Mouse (Mus musculus): ENCODE data around the gene Kdm2b. TPM values are rescaled to one million over a fixed set of nuclear protein-coding genes. Genes with fewer than 3 reads are reported as not detected.
"Not testable (repeated sequence)": the region's sequence is repeated elsewhere in the genome, so short reads cannot be mapped to it uniquely, and the experiment has no call there.

Kdm2b gene
- total and polyA plus RNA-seq, 3 experiments = 29.2 to 48.9 TPM; not detected in 1

GRCm38 (mm10) chr5:122974701-122975100 lies 14.9 kb downstream of the Kdm2b start:
- Histone ChIP-seq H3K36me3 (ENCODE audit: control insufficient read depth in 1 of 2, insufficient read depth in 2 of 2, low read length in 2 of 2) (peaks cover 0 to 25% of the 10 kb centered on the region in 2 experiments; a peak in 2 of 4 replicates), H3K4me1 (ENCODE audit: control insufficient read depth in 1 of 2, insufficient read depth in 2 of 2, low read length in 2 of 2) (peaks cover 0 to 21% of the 10 kb centered on the region in 2 experiments; a peak in 3 of 4 replicates)
- not testable (repeated sequence) for H3K9me3 ChIP-seq (replicated peaks; ENCODE audit: insufficient read depth, low read length); H3K27ac ChIP-seq (ENCODE audit: control insufficient read depth, low read depth, low read length); H3K79me2 ChIP-seq (ENCODE audit: control insufficient read depth, insufficient read depth, low read length, poor library complexity); H3K9ac ChIP-seq (ENCODE audit: control insufficient read depth, low read depth, low read length, poor library complexity, severe bottlenecking); H3K4me3 ChIP-seq (ENCODE audit: control insufficient read depth in 1 of 2, insufficient read depth in 1 of 2, low read depth in 2 of 2, low read length in 2 of 2); H3K27me3 ChIP-seq (ENCODE audit: control insufficient read depth in 1 of 2, insufficient read depth in 2 of 2, low read length in 2 of 2); DNase-seq (ENCODE audit: low read depth, low spot score)
- peak; percentile 54 for TF ChIP-seq ZNF384 (IDR thresholded peaks at IDR 0.05; ENCODE audit: low read depth, low read length)

- no peaks in the 10 kb centered on the region for H3K79me2 ChIP-seq (ENCODE audit: control insufficient read depth, insufficient read depth, low read length, poor library complexity)
- no peaks in the 10 kb centered on the region for H3K27me3 ChIP-seq (ENCODE audit: control insufficient read depth in 1 of 2, insufficient read depth in 2 of 2, low read length in 2 of 2)
- no peaks in the 10 kb centered on the region for H3K9me3 ChIP-seq (replicated peaks; ENCODE audit: insufficient read depth, low read length)
- TF ChIP-seq BHLHE40 (IDR thresholded peaks at IDR 0.05; ENCODE audit: borderline replicate concordance, low read depth, low read length) (no peak), MYC (IDR thresholded peaks at IDR 0.05; ENCODE audit: low read depth, low read length) (no peak), NRF1 (IDR thresholded peaks at IDR 0.05; ENCODE audit: insufficient read depth, low read depth, low read length, poor library complexity, severe bottlenecking) (no peak), SMC3 (IDR thresholded peaks at IDR 0.05; ENCODE audit: low read depth, low read length) (no peak), POLR2A (IDR thresholded peaks at IDR 0.05; ENCODE audit: control insufficient read depth in 1 of 2, insufficient read depth in 1 of 2, low read depth in 1 of 2, low read length in 2 of 2, poor library complexity in 1 of 2) (no peak), ZNF384 (IDR thresholded peaks at IDR 0.05; ENCODE audit: low read depth, low read length) (no peak), CHD1 (IDR thresholded peaks at IDR 0.05; ENCODE audit: low read depth, low read length) (no peak), RCOR1 (IDR thresholded peaks at IDR 0.05; ENCODE audit: low read depth, low read length) (no peak), SIN3A (IDR thresholded peaks at IDR 0.05; ENCODE audit: low read length) (no peak), JUND (IDR thresholded peaks at IDR 0.05; ENCODE audit: low read depth, low read length) (no peak), KAT2A (conservative IDR thresholded peaks at IDR 0.05; ENCODE audit: low read depth, low read length) (no peak), TCF12 (IDR thresholded peaks at IDR 0.05; ENCODE audit: low read depth, low read length) (no peak), ZMIZ1 (IDR thresholded peaks at IDR 0.05; ENCODE audit: low read depth, low read length) (no peak)
- H3K36me3 ChIP-seq (ENCODE audit: control insufficient read depth in 1 of 2, insufficient read depth in 2 of 2, low read length in 2 of 2) = peaks cover 0 to 17% of the 10 kb centered on the region in 2 experiments; a peak in 2 of 4 replicates
- DNase-seq (ENCODE audit: low read depth, low spot score) = no peak
- H3K4me1 ChIP-seq (ENCODE audit: control insufficient read depth in 1 of 2, insufficient read depth in 2 of 2, low read length in 2 of 2) = peaks cover 0 to 11% of the 10 kb centered on the region in 2 experiments; a peak in 2 of 4 replicates
- no peak overlapping the region for H3K27ac ChIP-seq (ENCODE audit: control insufficient read depth, low read depth, low read length)
- no peak overlapping the region for H3K4me3 ChIP-seq (ENCODE audit: control insufficient read depth in 1 of 2, insufficient read depth in 1 of 2, low read depth in 2 of 2, low read length in 2 of 2)
- H3K9ac ChIP-seq (ENCODE audit: control insufficient read depth, low read depth, low read length, poor library complexity, severe bottlenecking) = no peak overlapping the region
These were observed 17.5 kb downstream of the Kdm2b start for GRCm38 (mm10) chr5:122972116-122972515.

- peak; percentile 48 for DNase-seq (ENCODE audit: low read depth, low spot score)
- H3K4me3 ChIP-seq (ENCODE audit: control insufficient read depth in 1 of 2, insufficient read depth in 1 of 2, low read depth in 2 of 2, low read length in 2 of 2) = no peak overlapping the region
- peaks cover 0 to 11% of the 10 kb centered on the region in 2 experiments; a peak in 2 of 4 replicates for H3K4me1 ChIP-seq (ENCODE audit: control insufficient read depth in 1 of 2, insufficient read depth in 2 of 2, low read length in 2 of 2)
These were observed 18.2 kb downstream of the Kdm2b start for GRCm38 (mm10) chr5:122971438-122971837.

More at GRCm38 (mm10) chr5:122971438-122971837, 18.2 kb downstream of the Kdm2b start:
- H3K27me3 ChIP-seq (ENCODE audit: control insufficient read depth in 1 of 2, insufficient read depth in 2 of 2, low read length in 2 of 2) = no peaks in the 10 kb centered on the region
- H3K9me3 ChIP-seq (replicated peaks; ENCODE audit: insufficient read depth, low read length) = no peaks in the 10 kb centered on the region
- no peak overlapping the region for H3K27ac ChIP-seq (ENCODE audit: control insufficient read depth, low read depth, low read length)
- peaks cover 0 to 17% of the 10 kb centered on the region in 2 experiments; a peak in 2 of 4 replicates for H3K36me3 ChIP-seq (ENCODE audit: control insufficient read depth in 1 of 2, insufficient read depth in 2 of 2, low read length in 2 of 2)
- H3K79me2 ChIP-seq (ENCODE audit: control insufficient read depth, insufficient read depth, low read length, poor library complexity) = no peaks in the 10 kb centered on the region
- no peak overlapping the region for H3K9ac ChIP-seq (ENCODE audit: control insufficient read depth, low read depth, low read length, poor library complexity, severe bottlenecking)
- TF ChIP-seq GATA1 (IDR thresholded peaks at IDR 0.05; ENCODE audit: low read depth, low read length) (peak; percentile 83), RCOR1 (IDR thresholded peaks at IDR 0.05; ENCODE audit: low read depth, low read length) (peak; percentile 47; the same call in 1 of the 2 replicates), TAL1 (IDR thresholded peaks at IDR 0.05; ENCODE audit: low read length) (peak; percentile 66), TCF12 (IDR thresholded peaks at IDR 0.05; ENCODE audit: low read depth, low read length) (peak; percentile 89), UBTF (IDR thresholded peaks at IDR 0.05; ENCODE audit: borderline replicate concordance, insufficient read depth, low read depth, low read length) (no peak), BHLHE40 (IDR thresholded peaks at IDR 0.05; ENCODE audit: borderline replicate concordance, low read depth, low read length) (no peak), EP300 (IDR thresholded peaks at IDR 0.05; ENCODE audit: low read depth in 1 of 2, low read length in 2 of 2) (peak; percentile 81 to 84), MAFK (IDR thresholded peaks at IDR 0.05; ENCODE audit: borderline replicate concordance, low read depth, low read length) (no peak), ZNF384 (IDR thresholded peaks at IDR 0.05; ENCODE audit: low read depth, low read length) (peak; percentile 90)

Data from MEL (cell line).